In the genomic region with DNA sequence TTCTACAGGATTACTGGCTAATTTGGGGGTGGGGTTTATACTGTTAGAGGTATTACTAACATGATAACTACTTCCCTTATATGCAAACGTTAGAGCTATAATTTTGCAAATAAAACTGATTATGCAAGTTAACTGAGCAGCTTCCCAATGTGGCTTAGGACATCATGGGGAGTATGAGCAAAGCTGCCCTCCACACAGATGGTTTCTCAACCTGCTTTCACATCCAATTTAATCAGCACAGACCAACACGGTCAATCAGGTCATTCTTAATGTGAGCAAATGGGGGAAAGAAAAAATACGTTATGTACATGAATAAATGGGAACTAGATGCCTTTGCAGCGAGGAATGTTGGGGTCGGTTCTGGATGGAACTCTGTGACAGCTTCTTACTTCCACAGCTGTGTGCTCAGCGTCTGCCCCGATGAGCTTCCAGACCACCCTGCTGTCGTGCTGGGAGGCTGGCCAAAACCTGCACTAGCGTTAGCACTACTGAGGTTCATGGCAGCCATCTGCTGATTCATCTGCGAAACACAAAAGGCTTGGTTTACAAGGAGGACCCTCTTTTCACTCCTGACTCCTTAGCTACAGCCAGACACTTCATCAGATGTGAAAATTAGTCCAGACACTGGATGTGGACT, we compare ENCODE assay signal across 12 mouse cellular contexts.
DNase-seq lines count a peak whose midpoint lies in the region; ATAC-seq lines count a peak whose summit lies in the region.
"Had no signal": no experiment of that assay in that cellular context is flagged by ENCODE, and none has a peak within 500 bp of the region (broad histone marks: within the 10 kb centered on the region; RNA-seq: fewer than 3 reads in every experiment).

No protein-coding gene starts in this region.

- H3K4me2 ChIP-seq in intestine, embryonic 16.5 days (ENCODE audit: low read depth, low read length) = no peak overlapping the region
- H3K4me2 ChIP-seq: stomach, embryonic 15.5 days had no signal

- no peaks in the 10 kb centered on the region for H3K27me3 ChIP-seq in intestine, embryonic 16.5 days (replicated peaks; ENCODE audit: control insufficient read depth, insufficient read depth, low read length)
- H3K27me3 ChIP-seq: stomach, embryonic 15.5 days had no signal

- WGBS in intestine, embryonic 16.5 days = 55% methylated on average over 10 of the region's 10 CpGs

- peak; percentile 36 for DNase-seq in layer of hippocampus, adult 11-12 months (ENCODE audit: low spot score)
- DNase-seq in layer of hippocampus, adult 9-10 months (ENCODE audit: low spot score) = no peak
- peak; percentile 94 for DNase-seq in brain, adult 2 months (ENCODE audit: low read depth, low spot score)
- DNase-seq in cerebellum, adult 8-10 months = peak; percentile 84
- DNase-seq in yolk sac, embryonic 10.5 days (ENCODE audit: low spot score) = no peak
- no peak for DNase-seq in embryo, embryonic 10 days (ENCODE audit: low spot score)
- DNase-seq in urinary bladder, postnatal 25 days (ENCODE audit: low spot score) = no peak
- DNase-seq: heart, postnatal 14 days; lung, adult 2 months had no signal

- H3K4me1 ChIP-seq in intestine, embryonic 16.5 days (ENCODE audit: control insufficient read depth, insufficient read depth, low read length) = no peaks in the 10 kb centered on the region
- H3K4me1 ChIP-seq: limb, embryonic 10.5 days; stomach, embryonic 15.5 days had no signal

- no peak overlapping the region for H3K9ac ChIP-seq in intestine, embryonic 16.5 days (ENCODE audit: low read depth, low read length)
- H3K9ac ChIP-seq: stomach, embryonic 15.5 days had no signal

- H3K27ac ChIP-seq in intestine, embryonic 16.5 days (ENCODE audit: low read length) = no peak overlapping the region
- H3K27ac ChIP-seq: limb, embryonic 10.5 days; stomach, embryonic 15.5 days had no signal

- no peak overlapping the region for H3K4me3 ChIP-seq in intestine, embryonic 16.5 days (ENCODE audit: low read length)
- H3K4me3 ChIP-seq: limb, embryonic 10.5 days; stomach, embryonic 15.5 days had no signal

- peak; percentile 71 for ATAC-seq in intestine, embryonic 16.5 days

- H3K36me3 ChIP-seq in intestine, embryonic 16.5 days (ENCODE audit: control insufficient read depth, insufficient read depth, low read length) = 0 out of 2 replicates have a peak, but pooled peaks cover 8% of the 10 kb centered on the region

- no peaks in the 10 kb centered on the region for H3K9me3 ChIP-seq in intestine, embryonic 16.5 days (ENCODE audit: control insufficient read depth, low read length)
- H3K9me3 ChIP-seq: limb, embryonic 10.5 days; stomach, embryonic 15.5 days had no signal

Comparison
In these comparisons a context has a peak if more than half of its experiments do, and no peak if none do; other contexts are left out.
1. DNase-seq: peak in layer of hippocampus, adult 11-12 months (single experiment), brain, adult 2 months (single experiment) and cerebellum, adult 8-10 months (single experiment); none in layer of hippocampus, adult 9-10 months (single experiment), yolk sac, embryonic 10.5 days (single experiment), embryo, embryonic 10 days (single experiment) and urinary bladder, postnatal 25 days (single experiment).